Mouse (Mus musculus) embryonic facial prominence, embryonic 14.5 days (tissue): ENCODE results near the gene Tsga10ip. TPM values are rescaled to one million over a fixed set of nuclear protein-coding genes. Genes with fewer than 3 reads are reported as not detected.

Experiments used
- ATAC-seq: fragments of 200-750 bp; cut with Nextera tagmentation; 2 replicates; pipeline ENCODE4 v1.8.0; 2017; ENCODE audit warnings: low read depth, moderate number of reproducible peaks, moderate TSS enrichment
- DNase-seq: peaks from one replicate; pipeline ENCODE4 v3.0.0-alpha.2; 2015; ENCODE audit warnings: low spot score
- H3K27ac ChIP-seq: fragments of 300-500 bp; sonication (generic); replicated peaks from 2 replicates; pipeline ENCODE4 v1.5.1; 2014; ENCODE audit warnings: low read depth, mild to moderate bottlenecking, low read length, moderate library complexity
- H3K27me3 ChIP-seq: fragments of 300-500 bp; sonication (generic); replicated peaks from 2 replicates; pipeline ENCODE4 v1.6.1; 2014; ENCODE audit warnings: low read length; ENCODE audit not compliant: control insufficient read depth, insufficient read depth
- H3K36me3 ChIP-seq: fragments of 300-500 bp; sonication (generic); 2 replicates; pipeline ENCODE4 v1.6.1; 2014; ENCODE audit warnings: low read length, mixed read lengths; ENCODE audit not compliant: control insufficient read depth, insufficient read depth
- H3K4me1 ChIP-seq: fragments of 300-500 bp; sonication (generic); 2 replicates; pipeline ENCODE4 v1.6.1; 2014; ENCODE audit warnings: antibody characterized with exemption, low read length; ENCODE audit not compliant: control insufficient read depth, insufficient read depth
- H3K4me2 ChIP-seq: fragments of 300-500 bp; sonication (generic); 2 replicates; pipeline ENCODE4 v1.6.1; 2014; ENCODE audit warnings: low read depth, mild to moderate bottlenecking, low read length, moderate library complexity, mixed read lengths
- H3K4me3 ChIP-seq: fragments of 300-500 bp; sonication (generic); 2 replicates; pipeline ENCODE4 v1.5.1; 2014; ENCODE audit warnings: low read depth, mild to moderate bottlenecking, low read length
- H3K9ac ChIP-seq: fragments of 300-500 bp; sonication (generic); 2 replicates; pipeline ENCODE4 v1.6.1; 2014; ENCODE audit warnings: low read depth, mild to moderate bottlenecking, low read length, moderate library complexity, mixed read lengths
- H3K9me3 ChIP-seq: fragments of 300-500 bp; sonication (generic); 2 replicates; pipeline ENCODE4 v1.6.1; 2016; ENCODE audit warnings: low read length; ENCODE audit not compliant: control insufficient read depth
- WGBS: fragments of 180-500 bp; shearing (Covaris S2); extraction: QIAGEN DNeasy Blood & Tissue Kit; methylation state at CpG from one replicate; pipeline ENCODE4 v1.1.7; 2014; 5-methylcytosine and 5-hydroxymethylcytosine counted together
- polyA plus RNA-seq: library from polyadenylated mRNA; unstranded; fragments of >200 nt; fragmentation: Nextera tagmentation; extraction: Ambion mirVana; gene quantifications from 2 replicates; pipeline ENCODE4 v1.2.1, GENCODE M21; 2014

Tsga10ip gene
- polyA plus RNA-seq, 1 experiment from 2014 or later: 0.53 TPM

- no peaks in the 10 kb centered on the region for H3K9me3 ChIP-seq
- no peaks in the 10 kb centered on the region for H3K27me3 ChIP-seq
- ATAC-seq (no peak), DNase-seq (no peak)
- peak overlapping the region; percentile 89 for H3K27ac ChIP-seq
- H3K4me3 ChIP-seq: peak overlapping the region; percentile 88
- H3K4me2 ChIP-seq: peak overlapping the region; percentile 93
- 89% methylated on average over 16 of the region's 18 CpGs for WGBS
- peaks cover 45% of the 10 kb centered on the region for H3K36me3 ChIP-seq
- peak overlapping the region; percentile 96 for H3K9ac ChIP-seq
- H3K4me1 ChIP-seq: peaks cover 17% of the 10 kb centered on the region
Observed at GRCm38 (mm10) chr19:5425906-5426565, 23.7 kb upstream of the Tsga10ip start.

GRCm38 (mm10) chr19:5424782-5425741 is 22.7 kb upstream of the Tsga10ip start, which contains the start of the genes Drap1 and AI837181:
Gene Drap1, minus strand, starts transcription at chr19:5424979.
Gene AI837181, plus strand, starts transcription at chr19:5425144.
- Histone ChIP-seq H3K36me3 (peaks cover 54% of the 10 kb centered on the region), H3K9ac (peak within 1 kb of the TSS; percentile 96), H3K9me3 (no peaks in the 10 kb centered on the region), H3K4me2 (peak within 1 kb of the TSS; percentile 93), H3K27ac (peak within 1 kb of the TSS; percentile 90), H3K4me3 (peak within 1 kb of the TSS; percentile 88), H3K4me1 (peaks cover 17% of the 10 kb centered on the region), H3K27me3 (no peaks in the 10 kb centered on the region)
- DNase-seq (peak; percentile 99), ATAC-seq (peak; percentile 94)
- under 1% methylated on average over 41 of the region's 87 CpGs for WGBS

GRCm38 (mm10) chr19:5424092-5424781 is 21.9 kb upstream of the Tsga10ip start:
- Histone ChIP-seq H3K9ac (peak overlapping the region; percentile 84), H3K4me2 (peak overlapping the region; percentile 93), H3K4me3 (peak overlapping the region; percentile 88), H3K27ac (peak overlapping the region; percentile 90), H3K36me3 (peaks cover 54% of the 10 kb centered on the region), H3K9me3 (no peaks in the 10 kb centered on the region), H3K4me1 (peaks cover 17% of the 10 kb centered on the region), H3K27me3 (no peaks in the 10 kb centered on the region)
- 1% methylated on average over 29 of the region's 48 CpGs for WGBS
- DNase-seq: peak; percentile 87
- peak; percentile 66 for ATAC-seq

GRCm38 (mm10) chr19:5423561-5423960 is 21.2 kb upstream of the Tsga10ip start:
- H3K4me3 ChIP-seq: peak overlapping the region; percentile 88
- ATAC-seq (no peak), DNase-seq (no peak)
- no peaks in the 10 kb centered on the region for H3K9me3 ChIP-seq
- 62% methylated on average over 12 of the region's 12 CpGs for WGBS
- H3K36me3 ChIP-seq: peaks cover 54% of the 10 kb centered on the region
- H3K27ac ChIP-seq: 0 out of 2 replicates have a peak overlapping the region, but pooled peaks have one; percentile 90
- peak overlapping the region; percentile 84 for H3K9ac ChIP-seq
- no peaks in the 10 kb centered on the region for H3K27me3 ChIP-seq
- peak overlapping the region; percentile 93 for H3K4me2 ChIP-seq
- H3K4me1 ChIP-seq: peaks cover 17% of the 10 kb centered on the region

- H3K36me3 ChIP-seq: peaks cover 48% of the 10 kb centered on the region
- H3K27ac ChIP-seq: no peak overlapping the region
- peaks cover 17% of the 10 kb centered on the region for H3K4me1 ChIP-seq
- no peak for DNase-seq
- H3K27me3 ChIP-seq: no peaks in the 10 kb centered on the region
- H3K4me3 ChIP-seq: no peak overlapping the region
- 83% methylated on average over 9 of the region's 9 CpGs for WGBS
- peak overlapping the region; percentile 84; the same call in 1 of the 2 replicates for H3K9ac ChIP-seq
- no peaks in the 10 kb centered on the region for H3K9me3 ChIP-seq
- no peak for ATAC-seq
- H3K4me2 ChIP-seq: peak overlapping the region; percentile 93
Observed at GRCm38 (mm10) chr19:5422895-5423443, 20.6 kb upstream of the Tsga10ip start.

GRCm38 (mm10) chr19:5422267-5422666 is 19.9 kb upstream of the Tsga10ip start:
- WGBS: 84% methylated on average over 10 of the region's 10 CpGs
- Histone ChIP-seq H3K36me3 (peaks cover 42% of the 10 kb centered on the region), H3K9me3 (no peaks in the 10 kb centered on the region), H3K4me1 (peaks cover 17% of the 10 kb centered on the region), H3K4me2 (no peak overlapping the region), H3K4me3 (no peak overlapping the region), H3K27me3 (no peaks in the 10 kb centered on the region), H3K27ac (no peak overlapping the region), H3K9ac (no peak overlapping the region)
- ATAC-seq: no peak
- DNase-seq: no peak

GRCm38 (mm10) chr19:5421784-5422183 is 19.5 kb upstream of the Tsga10ip start:
- no peak overlapping the region for H3K9ac ChIP-seq
- H3K4me2 ChIP-seq: no peak overlapping the region
- 83% methylated on average over 5 of the region's 5 CpGs for WGBS
- DNase-seq (no peak), ATAC-seq (no peak)
- H3K9me3 ChIP-seq: no peaks in the 10 kb centered on the region
- H3K4me3 ChIP-seq: no peak overlapping the region
- no peak overlapping the region for H3K27ac ChIP-seq
- peaks cover 17% of the 10 kb centered on the region for H3K4me1 ChIP-seq
- peaks cover 37% of the 10 kb centered on the region for H3K36me3 ChIP-seq
- H3K27me3 ChIP-seq: no peaks in the 10 kb centered on the region

GRCm38 (mm10) chr19:5420579-5420978 is 18.3 kb upstream of the Tsga10ip start:
- DNase-seq (no peak), ATAC-seq (no peak)
- Histone ChIP-seq H3K27me3 (no peaks in the 10 kb centered on the region), H3K9ac (no peak overlapping the region), H3K4me2 (no peak overlapping the region), H3K9me3 (no peaks in the 10 kb centered on the region), H3K4me1 (peaks cover 5% of the 10 kb centered on the region; the same call in 1 of the 2 replicates), H3K36me3 (peaks cover 29% of the 10 kb centered on the region), H3K27ac (no peak overlapping the region), H3K4me3 (no peak overlapping the region)
- WGBS: 88% methylated on average over 6 of the region's 6 CpGs
